Mouse (Mus musculus): Measurements from ENCODE around the gene Gm3676. TPM values are rescaled to one million over a fixed set of nuclear protein-coding genes. Genes with fewer than 3 reads are reported as not detected.

The Gm3676 gene
- total RNA-seq (2023), result not detected

GRCm38 (mm10) chr14:41646387-41646786 is at the start of gene Gm3676:
Gene Gm3676, minus strand, starts transcription at chr14:41646487.

DNA sequence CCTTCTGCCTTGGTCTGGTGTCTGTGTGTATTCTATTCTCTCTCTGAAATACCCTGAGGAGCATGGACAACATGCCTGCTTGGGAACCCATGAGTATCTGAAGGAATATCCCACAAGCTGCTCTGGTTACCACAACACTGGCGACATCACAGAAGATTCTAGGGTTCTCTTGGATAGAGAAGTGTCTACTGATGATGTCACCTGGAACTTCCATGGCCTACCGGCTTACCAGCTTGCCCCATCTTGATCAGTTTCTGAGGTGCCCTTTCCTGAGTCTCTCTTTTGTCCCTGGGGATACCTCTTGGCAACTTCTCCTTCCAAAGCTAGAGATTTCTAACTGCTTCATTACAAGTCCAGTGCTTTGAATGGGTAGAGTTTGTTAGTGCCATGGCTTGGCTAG is 21.8 kb downstream of the Gm3676 start, which contains the start of gene Gm3072:
TSS of gene Gm3072 (minus strand) at position 101 of the 400 bp plus-strand sequence.

Other genes with a start within 250 kb of the Gm3676 start
- gene Gm6482, start 238.2 kb downstream of the Gm3676 start, total RNA-seq (2023), result not detected
- not detected for gene Gm7954, start 193.0 kb downstream of the Gm3676 start, total RNA-seq (2023)
- not detected for gene Gm3486, start 157.0 kb downstream of the Gm3676 start, total RNA-seq (2023)
- gene Gm7970, start 90.9 kb downstream of the Gm3676 start, total RNA-seq (2023), result not detected
- not detected for gene 1700049E17Rik2, start 73.3 kb downstream of the Gm3676 start, total RNA-seq (2023)
- gene Gm3072, start 21.9 kb downstream of the Gm3676 start, total RNA-seq (2023), result not detected
- gene Gm8068, start 55.4 kb upstream of the Gm3676 start, total RNA-seq (2023), result not detected
- gene Gm7929, start 104.1 kb upstream of the Gm3676 start, total RNA-seq (2023), result not detected
- gene Gm47189, start 126.0 kb upstream of the Gm3676 start, total RNA-seq (2023), result not detected